In genomic region chr3:55542947-55543346, GRCm38 (mm10) we compare ENCODE assay signal across 10 mouse cellular contexts.
A peak's percentile ranks its signal among the peaks of the same experiment; 100 is the strongest.
DNase-seq lines count a peak whose midpoint lies in the region; ATAC-seq lines count a peak whose summit lies in the region.
"Had no signal": no experiment of that assay in that cellular context is flagged by ENCODE, and none has a peak within 500 bp of the region (broad histone marks: within the 10 kb centered on the region; RNA-seq: fewer than 3 reads in every experiment).

No protein-coding gene starts in this region.

- 80% methylated on average over 16 of the region's 16 CpGs for WGBS in hindbrain, embryonic 10.5 days
- whole genome bisulfite sequencing in hindbrain, embryonic 11.5 days, result 72% methylated on average over 16 of the region's 16 CpGs
- WGBS in embryonic facial prominence, embryonic 15.5 days, result 62% methylated on average over 16 of the region's 16 CpGs
- WGBS in midbrain, embryonic 14.5 days, result 85% methylated on average over 16 of the region's 16 CpGs

- no peak overlapping the region; the same call in 1 of the 2 replicates for H3K9ac ChIP-seq in hindbrain, embryonic 11.5 days (ENCODE audit: low read depth, low read length)
- H3K9ac ChIP-seq in embryonic facial prominence, embryonic 15.5 days, result no peak overlapping the region
- no peak overlapping the region; the same call in 1 of the 2 replicates for H3K9ac ChIP-seq in midbrain, embryonic 14.5 days (replicated peaks; ENCODE audit: low read length)
- H3K9ac ChIP-seq: liver, embryonic 13.5 days had no signal

- DNase-seq in hindbrain, embryonic 10.5 days (ENCODE audit: low spot score), result no peak
- no peak for DNase-seq in hindbrain, embryonic 11.5 days (ENCODE audit: low spot score)
- DNase-seq in NIH3T3 (ENCODE audit: low read depth), result peak; percentile 20
- no peak for DNase-seq in midbrain, embryonic 14.5 days
- DNase-seq in ovary, postnatal 10 days (ENCODE audit: low spot score), result no peak
- DNase-seq in testis, postnatal 14 days (ENCODE audit: low spot score), result no peak
- DNase-seq: liver, embryonic 13.5 days had no signal

- no peak overlapping the region for H3K4me3 ChIP-seq in hindbrain, embryonic 10.5 days
- H3K4me3 ChIP-seq in hindbrain, embryonic 11.5 days (ENCODE audit: low read depth, low read length), result no peak overlapping the region
- H3K4me3 ChIP-seq in embryonic facial prominence, embryonic 15.5 days (replicated peaks), result peak overlapping the region; percentile 19
- no peak overlapping the region for H3K4me3 ChIP-seq in midbrain, embryonic 14.5 days (replicated peaks; ENCODE audit: low read depth, low read length)
- H3K4me3 ChIP-seq: liver, embryonic 13.5 days had no signal

- H3K4me2 ChIP-seq in hindbrain, embryonic 11.5 days (replicated peaks; ENCODE audit: low read depth, low read length), result no peak overlapping the region
- H3K4me2 ChIP-seq in embryonic facial prominence, embryonic 15.5 days (replicated peaks), result peak overlapping the region; percentile 41
- peak overlapping the region; percentile 20 for H3K4me2 ChIP-seq in midbrain, embryonic 14.5 days (ENCODE audit: low read length)
- H3K4me2 ChIP-seq: liver, embryonic 13.5 days had no signal

- no peak for ATAC-seq in hindbrain, embryonic 11.5 days (ENCODE audit: low FRiP score)
- no peak for ATAC-seq in embryonic facial prominence, embryonic 15.5 days (ENCODE audit: insufficient number of reproducible peaks, low FRiP score, low TSS enrichment, low read depth)
- no peak for ATAC-seq in midbrain, embryonic 14.5 days (ENCODE audit: low FRiP score, low TSS enrichment)
- no peak for ATAC-seq in CD4-positive, CD25-positive, alpha-beta regulatory T cell, adult 4 months

- H3K36me3 ChIP-seq in hindbrain, embryonic 10.5 days, result no peaks in the 10 kb centered on the region
- H3K36me3 ChIP-seq in hindbrain, embryonic 11.5 days (ENCODE audit: control insufficient read depth, insufficient read depth, low read length), result no peaks in the 10 kb centered on the region
- H3K36me3 ChIP-seq in embryonic facial prominence, embryonic 15.5 days, result no peaks in the 10 kb centered on the region
- no peaks in the 10 kb centered on the region for H3K36me3 ChIP-seq in midbrain, embryonic 14.5 days (ENCODE audit: control insufficient read depth, insufficient read depth, low read length)
- H3K36me3 ChIP-seq: G1E; liver, embryonic 13.5 days had no signal

- H3K27me3 ChIP-seq in hindbrain, embryonic 10.5 days (ENCODE audit: insufficient read depth, poor library complexity, severe bottlenecking), result no peaks in the 10 kb centered on the region
- H3K27me3 ChIP-seq in hindbrain, embryonic 11.5 days (ENCODE audit: control insufficient read depth, insufficient read depth, low read length), result no peaks in the 10 kb centered on the region
- H3K27me3 ChIP-seq in embryonic facial prominence, embryonic 15.5 days, result no peaks in the 10 kb centered on the region
- H3K27me3 ChIP-seq in midbrain, embryonic 14.5 days (ENCODE audit: control insufficient read depth, insufficient read depth, low read length), result no peaks in the 10 kb centered on the region
- H3K27me3 ChIP-seq: liver, embryonic 13.5 days had no signal

- H3K9me3 ChIP-seq in hindbrain, embryonic 10.5 days, result no peaks in the 10 kb centered on the region
- no peaks in the 10 kb centered on the region for H3K9me3 ChIP-seq in hindbrain, embryonic 11.5 days (ENCODE audit: control insufficient read depth, low read length)
- no peaks in the 10 kb centered on the region for H3K9me3 ChIP-seq in embryonic facial prominence, embryonic 15.5 days (replicated peaks)
- no peaks in the 10 kb centered on the region for H3K9me3 ChIP-seq in midbrain, embryonic 14.5 days (ENCODE audit: control insufficient read depth, low read length)
- H3K9me3 ChIP-seq: liver, embryonic 13.5 days had no signal

- peak overlapping the region; percentile 70 for H3K27ac ChIP-seq in hindbrain, embryonic 10.5 days
- no peak overlapping the region for H3K27ac ChIP-seq in hindbrain, embryonic 11.5 days (ENCODE audit: low read depth, low read length)
- H3K27ac ChIP-seq in embryonic facial prominence, embryonic 15.5 days (replicated peaks), result peak overlapping the region; percentile 66
- peak overlapping the region; percentile 79 for H3K27ac ChIP-seq in midbrain, embryonic 14.5 days (replicated peaks; ENCODE audit: low read depth, low read length)
- H3K27ac ChIP-seq: liver, embryonic 13.5 days had no signal

- peaks cover 40% of the 10 kb centered on the region for H3K4me1 ChIP-seq in hindbrain, embryonic 10.5 days (replicated peaks)
- H3K4me1 ChIP-seq in hindbrain, embryonic 11.5 days (replicated peaks; ENCODE audit: control insufficient read depth, insufficient read depth, low read length), result 0 out of 2 replicates have a peak, but pooled peaks cover 2% of the 10 kb centered on the region
- H3K4me1 ChIP-seq in embryonic facial prominence, embryonic 15.5 days, result peaks cover 35% of the 10 kb centered on the region
- H3K4me1 ChIP-seq in midbrain, embryonic 14.5 days (ENCODE audit: control insufficient read depth, insufficient read depth, low read length), result peaks cover 24% of the 10 kb centered on the region
